Mouse (Mus musculus) megakaryocyte-erythroid progenitor cell, adult 5-6 weeks (primary cell): ENCODE measurements around the gene Ano7. TPM values are rescaled to one million over a fixed set of nuclear protein-coding genes. Genes with fewer than 3 reads are reported as not detected.

ENCODE experiments used
- ATAC-seq: replicated peaks from 2 replicates; pipeline ENCODE4 v1.8.0; 2016; ENCODE audit warnings: mild to moderate bottlenecking, inconsistent platforms; ENCODE audit not compliant: severe bottlenecking, poor library complexity, low FRiP score, low TSS enrichment
- total RNA-seq, 2 experiments: library from RNA; stranded (forward) in 1 of 2; stranded (reverse) in 1 of 2; fragments of 200-1000, 215-1000 nt in 1 of 2; fragments of >200 nt in 1 of 2; fragmentation: Nextera tagmentation in 1 of 2; gene quantifications; 2 replicates each; pipeline ENCODE4 v1.2.3; 2014 to 2017

Gene Ano7
- total RNA-seq (2014; fragmentation: Nextera tagmentation) (0.37 TPM in 1 of 2 replicates, not detected in the other), total RNA-seq (2017) (1.3 TPM in 1 of 2 replicates, not detected in the other)

DNA sequence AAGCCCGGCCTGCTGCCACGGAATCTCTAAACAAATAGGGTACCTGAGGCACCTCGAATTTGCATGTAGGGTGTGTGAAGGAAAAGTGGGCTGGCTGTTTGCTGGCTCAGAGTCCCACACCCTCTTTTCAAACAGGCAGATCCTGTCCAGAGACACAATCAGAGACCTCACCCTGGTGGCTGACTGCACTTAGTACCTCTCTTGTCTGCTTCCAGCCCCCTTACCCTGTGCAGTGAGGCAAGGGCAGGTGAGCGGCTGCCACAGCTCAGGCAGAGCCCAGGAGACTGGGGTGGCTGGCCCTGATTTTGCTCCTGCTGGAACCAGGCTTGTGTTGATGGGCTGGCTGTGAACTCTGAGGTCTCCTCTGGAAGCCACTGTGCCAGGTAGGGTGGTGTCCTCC, at the start of gene Ano7:
Gene Ano7 (plus strand): TSS at position 266 of the 400 bp plus-strand sequence.
- no peak for ATAC-seq

DNA sequence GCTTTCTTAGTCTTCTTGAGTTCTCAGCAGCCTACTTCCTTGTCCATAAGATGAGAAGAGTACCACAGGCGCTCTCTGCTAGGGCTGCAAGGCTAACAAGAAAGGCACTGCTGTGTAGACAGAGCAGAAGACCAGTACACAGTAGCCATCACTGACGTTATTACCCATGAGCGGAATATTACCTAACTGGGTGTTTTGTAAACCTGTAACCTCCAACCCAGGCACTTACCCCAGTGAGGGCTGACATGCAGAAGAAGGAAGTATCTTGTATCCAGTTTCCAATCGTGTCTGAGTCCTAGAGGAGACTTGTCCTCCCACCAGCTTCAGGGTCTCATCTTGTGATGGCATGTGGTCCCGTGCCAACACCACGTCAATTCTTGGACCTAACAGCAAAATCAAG, 49.8 kb upstream of the Ano7 start:
- no peak for ATAC-seq

DNA sequence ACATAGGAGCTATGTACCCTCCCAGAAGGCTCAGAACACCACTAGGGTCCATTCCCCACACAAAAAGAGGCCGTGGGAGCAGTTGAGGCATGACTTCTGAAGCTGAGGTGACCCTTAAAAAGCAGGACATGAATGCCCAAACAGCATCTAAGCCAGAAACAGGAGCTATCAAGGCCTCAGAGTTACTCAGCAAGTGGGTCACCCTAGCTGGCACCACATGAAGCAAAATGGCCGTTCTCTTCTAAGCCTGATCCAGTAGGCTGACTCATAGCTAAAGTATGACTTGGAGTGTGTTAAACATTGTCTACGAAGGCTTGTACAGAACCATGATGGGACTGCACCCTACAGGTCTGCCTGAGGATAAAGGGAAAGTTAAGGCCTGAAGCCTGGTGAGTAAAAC, 47.3 kb upstream of the Ano7 start:
- ATAC-seq = no peak

DNA sequence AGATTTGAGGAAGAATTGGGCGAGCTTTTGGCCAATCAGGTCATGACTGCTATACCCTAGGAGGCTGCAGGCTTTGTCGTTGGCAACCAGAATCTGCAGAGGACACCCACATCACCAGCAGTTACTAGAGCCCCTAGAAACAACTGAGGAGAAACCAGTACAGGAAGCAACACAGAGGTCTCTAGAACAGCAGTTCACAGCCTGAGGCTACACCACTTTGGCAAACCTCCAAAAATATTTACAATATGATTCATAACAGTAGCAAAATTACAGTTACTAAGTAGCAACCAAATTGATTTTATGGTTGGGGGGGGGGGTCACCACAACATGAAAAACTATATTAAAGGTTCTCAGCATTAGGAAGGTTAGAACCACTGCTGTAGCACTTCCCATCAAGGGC, 39.1 kb upstream of the Ano7 start:
- no peak for ATAC-seq

DNA sequence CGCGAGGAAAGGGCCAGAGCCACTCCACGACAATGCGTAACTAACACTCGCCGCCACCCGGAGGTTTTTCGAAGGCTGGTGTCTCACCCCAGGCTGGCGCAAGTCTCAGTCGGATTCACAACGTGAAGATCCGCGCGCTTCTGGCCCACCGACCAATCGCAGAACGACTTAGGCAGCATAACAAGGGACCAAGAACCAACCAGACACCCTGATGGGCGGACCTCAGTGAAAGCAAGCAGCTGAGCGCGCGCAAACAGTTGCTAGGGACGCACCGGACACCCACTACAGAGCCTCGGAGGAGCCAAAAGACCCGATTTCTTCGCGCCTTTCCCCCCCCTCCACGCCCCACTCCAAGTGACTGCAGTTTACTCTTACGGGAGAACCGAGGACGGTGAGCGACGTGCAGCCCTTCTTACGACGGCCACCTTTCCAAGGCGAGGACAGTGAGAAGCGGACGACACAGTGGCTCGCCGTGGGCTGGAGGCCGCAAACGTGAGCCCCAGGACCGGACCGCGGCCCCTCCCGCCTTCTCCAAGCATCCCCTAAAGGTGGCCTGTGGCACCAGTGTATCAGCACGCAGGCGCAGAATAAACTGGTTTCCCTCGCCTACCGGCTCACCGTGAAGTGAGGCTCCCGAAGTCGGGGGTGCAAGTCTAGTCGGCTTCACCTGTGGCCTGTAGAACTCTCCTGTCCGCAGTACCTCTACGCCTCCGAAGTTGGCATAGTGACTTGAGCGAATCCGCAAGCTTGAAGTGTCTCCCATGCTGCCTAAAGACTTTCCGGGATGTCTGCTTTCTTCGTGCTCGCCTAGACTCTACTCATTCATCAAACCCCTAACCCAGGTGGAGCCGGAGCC, 30.9 kb upstream of the Ano7 start, which contains the start of the genes Ppp1r7 and Pask:
Gene Ppp1r7 (plus strand): TSS at position 207 of the 856 bp plus-strand sequence.
Gene Pask (minus strand): TSS at position 835 of the 856 bp plus-strand sequence.
- peak; percentile 93 for ATAC-seq

DNA sequence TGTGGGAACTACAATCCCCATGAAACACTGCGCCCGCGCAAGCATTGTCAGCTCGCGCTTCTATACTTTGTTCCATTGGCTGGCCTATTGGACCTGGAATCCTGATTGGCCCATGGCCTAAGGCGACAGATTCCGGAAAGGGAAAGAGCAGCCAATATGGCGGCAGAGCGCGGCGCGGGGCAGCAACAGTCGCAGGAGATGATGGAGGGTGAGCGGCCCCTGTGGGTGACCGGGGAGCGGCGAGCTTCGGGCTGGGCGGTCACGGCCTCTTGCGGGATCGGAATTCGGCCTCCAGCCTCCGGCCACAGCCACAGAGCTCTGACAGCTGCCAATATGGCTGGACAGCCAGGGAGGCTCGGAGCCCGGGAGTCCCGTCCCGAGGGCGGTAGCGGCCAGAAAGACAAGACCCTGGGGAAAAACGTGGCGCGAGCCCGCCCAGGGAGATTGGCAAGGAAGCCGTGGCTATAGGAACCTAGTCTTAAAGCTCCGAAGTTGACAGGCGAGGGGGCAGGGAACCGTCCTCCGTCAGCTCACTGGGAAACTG, 30.2 kb upstream of the Ano7 start:
- peak; percentile 93 for ATAC-seq

DNA sequence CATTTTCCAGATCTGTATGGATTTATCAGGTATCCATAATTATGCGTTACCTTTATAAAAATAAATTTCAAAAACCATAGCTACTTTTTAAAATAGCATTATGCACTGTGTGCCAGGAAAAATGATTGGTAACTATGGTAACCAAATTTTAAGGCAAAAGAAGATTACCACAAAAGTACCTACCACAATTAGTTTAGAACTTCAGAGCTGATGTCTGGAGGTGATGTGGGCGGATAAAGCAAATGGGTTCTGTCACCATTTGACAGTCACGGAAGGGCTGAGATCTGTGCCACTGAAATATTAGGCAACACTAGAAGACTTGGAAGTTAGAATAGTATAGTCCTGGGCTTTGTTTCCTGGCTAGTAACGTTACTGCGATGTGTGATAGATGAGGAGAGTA, 26.6 kb upstream of the Ano7 start:
- no peak for ATAC-seq

DNA sequence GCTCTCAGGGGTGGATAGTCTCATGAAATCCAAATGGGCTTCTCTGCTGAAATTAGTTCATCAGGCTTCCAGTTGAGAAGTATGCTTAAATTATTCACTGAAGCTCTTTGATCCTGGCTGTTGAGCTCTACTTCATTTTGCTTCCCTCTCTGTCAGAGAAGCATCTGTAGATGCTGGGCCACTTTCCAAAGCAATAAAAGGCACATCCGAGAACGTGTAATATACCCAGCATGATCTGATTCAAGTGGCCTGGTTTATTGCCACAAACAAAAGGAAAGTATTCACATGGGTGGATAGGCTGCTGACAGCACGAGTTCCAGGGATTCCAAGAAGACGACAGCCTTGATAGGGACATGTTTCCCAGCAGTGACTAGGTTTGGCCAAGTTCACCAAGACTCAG, 24.0 kb upstream of the Ano7 start:
- no peak for ATAC-seq

DNA sequence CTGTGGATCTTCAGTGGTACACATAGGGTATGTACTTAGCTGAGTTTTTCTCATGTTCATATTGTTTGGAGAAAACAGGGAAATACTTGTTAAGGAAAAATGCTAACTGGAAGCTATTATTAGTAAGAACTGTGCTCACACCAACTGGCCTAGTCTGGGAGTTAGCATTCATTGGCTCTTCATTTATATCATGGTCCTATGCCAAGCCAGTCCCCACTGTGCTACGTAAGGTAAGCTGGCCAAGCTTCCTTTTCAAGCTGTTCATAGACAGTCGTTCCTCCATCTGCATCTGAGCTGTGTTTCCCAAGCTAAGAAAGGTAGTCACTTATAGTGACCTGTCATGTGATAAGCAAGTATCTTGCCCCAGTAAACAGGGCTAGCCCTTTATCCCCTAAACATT, 21.0 kb upstream of the Ano7 start:
- no peak for ATAC-seq

DNA sequence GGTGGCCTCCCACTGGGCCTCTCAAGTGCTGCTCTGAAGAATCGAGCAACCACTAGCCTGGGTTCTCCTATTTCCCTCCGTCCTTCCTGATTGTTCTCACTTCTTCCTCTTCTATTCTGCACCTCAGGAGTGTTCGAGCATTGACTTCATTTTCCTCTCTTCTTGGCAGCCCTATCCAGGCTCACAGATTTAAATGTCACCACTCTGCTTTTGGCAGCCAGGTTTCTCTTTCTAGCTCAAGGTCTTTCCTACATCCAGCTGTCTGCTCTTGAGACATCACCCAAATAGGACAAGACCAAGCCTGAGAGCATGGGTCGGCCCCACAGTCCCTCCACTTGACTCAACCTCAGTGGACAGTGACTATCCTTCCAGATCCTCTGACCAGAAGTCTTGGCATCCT, 11.1 kb upstream of the Ano7 start:
- ATAC-seq = no peak

DNA sequence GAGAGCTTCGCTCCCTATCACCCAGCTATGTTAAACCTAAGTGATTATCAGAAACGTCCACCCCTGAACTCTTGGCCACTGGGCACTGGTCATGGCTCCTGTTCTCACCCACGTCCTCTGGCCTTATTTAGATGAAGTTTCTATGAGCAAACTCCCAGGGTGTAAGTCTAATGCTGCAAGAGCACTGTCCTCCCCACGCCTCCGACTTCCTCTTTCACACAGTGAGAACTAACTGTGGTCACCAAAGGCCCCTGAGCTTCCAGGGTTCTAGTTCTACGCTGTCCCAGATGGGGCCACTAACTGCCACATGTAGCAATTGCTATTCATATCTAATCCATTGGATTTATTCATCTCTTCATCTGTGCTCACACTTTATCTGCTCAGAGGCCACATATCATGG, 8.1 kb upstream of the Ano7 start:
- ATAC-seq = no peak

DNA sequence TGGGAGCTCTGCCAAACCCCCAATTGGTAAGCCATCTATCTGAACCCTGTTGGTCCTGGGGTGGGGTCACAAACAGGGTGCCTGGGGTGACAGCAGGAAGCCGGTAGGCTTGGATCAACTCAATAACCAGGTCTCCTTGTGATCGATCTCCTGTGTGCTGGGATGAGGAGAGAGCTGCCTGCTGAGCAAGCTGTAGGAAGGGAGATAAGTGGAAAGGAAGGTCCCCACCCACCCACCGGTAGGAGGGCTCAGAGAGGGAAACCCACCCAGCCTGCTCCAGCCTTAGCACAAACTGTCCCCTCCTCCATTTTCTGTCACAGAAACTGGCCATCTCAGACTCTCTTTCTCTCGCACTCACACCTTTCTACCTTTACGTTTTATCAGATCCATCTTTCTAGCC, 3.6 kb downstream of the Ano7 start:
- no peak for ATAC-seq

DNA sequence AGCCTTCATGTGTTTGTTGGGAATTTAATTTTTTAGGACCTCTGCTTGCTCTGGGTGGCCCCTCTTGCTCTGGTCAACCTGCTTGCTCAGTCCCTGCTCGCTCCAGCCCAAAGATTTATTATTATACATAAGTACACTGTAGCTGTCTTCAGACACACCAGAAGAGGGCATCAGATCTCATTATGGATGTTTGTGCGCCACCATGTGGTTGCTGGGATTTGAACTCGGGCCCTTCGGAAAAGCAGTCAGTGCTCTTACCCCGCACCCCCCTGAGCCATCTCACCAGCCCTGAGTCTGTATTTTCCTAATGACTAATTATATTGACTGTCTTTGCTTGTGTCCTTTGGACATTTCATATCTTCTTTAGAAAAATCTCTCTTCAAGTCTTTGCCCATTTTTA, 5.4 kb downstream of the Ano7 start:
- ATAC-seq = no peak

DNA sequence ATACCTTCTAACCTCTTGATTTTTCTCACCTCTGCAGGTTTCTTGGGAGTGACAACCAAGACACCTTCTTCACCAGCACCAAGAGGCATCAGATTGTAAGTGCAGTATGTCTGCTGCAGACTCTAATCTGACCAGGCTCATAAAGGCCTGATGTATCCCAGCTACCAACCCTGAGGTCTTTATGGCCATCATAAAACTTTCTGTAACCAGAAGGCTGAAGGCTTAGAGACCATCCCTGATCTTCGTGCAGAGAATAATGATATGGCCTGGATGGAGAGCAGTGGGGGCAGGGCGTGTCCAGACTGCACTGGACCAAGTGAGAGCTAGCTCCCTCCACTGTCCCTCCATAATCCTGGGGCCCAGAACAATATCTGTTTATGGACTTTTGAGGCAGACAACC, 13.5 kb downstream of the Ano7 start:
- ATAC-seq = no peak

DNA sequence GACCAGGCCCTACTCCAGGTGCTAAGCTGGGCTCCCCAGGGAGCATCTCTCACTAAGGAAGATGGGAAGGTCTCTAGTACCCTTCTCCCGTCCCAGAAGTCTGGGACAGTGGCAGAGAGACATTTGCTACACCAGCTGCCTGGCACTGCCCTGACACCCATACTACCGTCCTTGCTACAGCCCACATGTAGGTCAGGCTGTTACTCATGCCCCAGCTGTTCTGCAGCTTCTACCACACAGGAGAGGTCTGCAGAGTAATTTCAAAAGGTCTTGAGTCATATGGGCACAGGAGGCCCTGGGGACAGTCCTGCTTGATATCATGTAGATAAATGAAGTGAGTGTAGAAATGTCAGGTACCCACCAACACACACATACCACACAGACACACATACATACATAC, 15.2 kb downstream of the Ano7 start:
- ATAC-seq = no peak

DNA sequence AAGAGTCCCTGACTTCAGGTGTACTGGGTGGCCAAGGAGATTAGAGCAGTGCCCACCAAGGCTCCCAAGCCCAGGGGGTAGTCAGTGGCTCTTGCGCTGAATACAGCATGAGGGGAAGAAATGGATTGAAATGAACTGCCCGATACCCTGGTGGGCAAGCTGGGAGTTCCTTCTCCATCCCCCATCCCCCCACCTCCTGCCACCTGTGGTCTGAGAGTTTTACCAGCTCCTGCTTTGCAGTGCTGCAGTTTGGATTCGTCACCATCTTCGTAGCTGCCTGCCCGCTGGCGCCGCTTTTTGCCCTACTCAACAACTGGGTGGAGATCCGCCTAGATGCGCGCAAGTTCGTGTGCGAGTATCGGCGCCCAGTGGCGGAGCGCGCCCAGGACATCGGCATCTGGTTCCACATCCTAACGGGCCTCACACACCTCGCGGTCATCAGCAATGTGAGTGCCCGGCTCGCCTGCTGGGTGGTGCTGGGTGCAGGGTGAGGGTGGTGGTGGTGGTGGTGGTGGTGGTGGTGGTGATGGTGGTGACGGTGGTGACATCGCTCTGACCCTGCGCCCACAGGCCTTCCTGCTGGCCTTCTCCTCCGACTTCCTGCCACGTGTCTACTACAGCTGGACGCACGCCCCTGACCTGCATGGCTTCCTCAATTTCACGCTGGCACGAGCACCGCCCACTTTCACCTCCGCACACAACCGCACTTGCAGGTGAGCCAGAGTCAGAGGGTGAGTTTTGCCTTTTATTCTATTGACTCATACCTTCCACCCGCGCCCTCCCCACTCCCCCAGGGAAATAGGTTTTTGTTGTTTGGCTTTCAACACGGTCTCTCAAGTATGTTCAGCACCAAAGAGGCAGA, 27.7 kb downstream of the Ano7 start:
- peak; percentile 31; the same call in 1 of the 2 replicates for ATAC-seq

DNA sequence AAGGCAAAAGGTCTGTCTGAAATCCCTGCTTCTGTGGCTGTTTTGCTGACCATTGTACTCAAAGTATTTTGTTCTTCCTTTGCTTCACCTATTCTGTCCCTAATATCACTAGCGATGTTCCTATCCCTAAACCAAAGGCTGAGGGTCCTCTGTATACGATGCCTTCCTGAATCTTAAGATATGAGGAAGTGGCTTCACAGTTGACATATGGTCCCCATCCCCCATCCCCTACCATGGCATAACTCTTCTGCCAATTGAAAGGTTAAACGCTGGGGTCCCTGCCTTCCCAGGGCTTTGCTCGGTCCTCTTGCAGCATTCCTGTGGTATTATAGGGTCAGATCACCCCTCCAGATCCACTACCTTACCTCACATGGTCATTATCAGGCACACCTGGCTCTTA, 29.7 kb downstream of the Ano7 start:
- ATAC-seq = no peak

DNA sequence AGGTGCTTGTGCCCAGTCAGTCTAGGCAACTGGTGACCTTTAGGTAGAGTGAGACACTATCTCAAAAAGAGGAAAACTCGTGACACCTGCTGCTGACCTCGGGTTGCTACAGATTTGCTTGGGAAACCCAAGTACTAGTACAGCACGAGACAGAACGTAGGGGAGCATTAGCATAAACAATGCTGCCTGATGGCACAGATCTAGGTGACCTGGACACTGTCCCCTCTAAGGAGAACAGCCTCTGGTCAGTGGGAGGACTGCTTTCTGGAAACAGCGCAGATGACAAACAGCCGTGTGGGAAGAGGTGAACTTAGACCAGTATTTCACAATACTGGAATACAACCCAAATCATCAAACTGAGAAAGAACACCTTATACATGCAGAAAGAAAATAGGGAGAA, 58.4 kb downstream of the Ano7 start:
- no peak for ATAC-seq

DNA sequence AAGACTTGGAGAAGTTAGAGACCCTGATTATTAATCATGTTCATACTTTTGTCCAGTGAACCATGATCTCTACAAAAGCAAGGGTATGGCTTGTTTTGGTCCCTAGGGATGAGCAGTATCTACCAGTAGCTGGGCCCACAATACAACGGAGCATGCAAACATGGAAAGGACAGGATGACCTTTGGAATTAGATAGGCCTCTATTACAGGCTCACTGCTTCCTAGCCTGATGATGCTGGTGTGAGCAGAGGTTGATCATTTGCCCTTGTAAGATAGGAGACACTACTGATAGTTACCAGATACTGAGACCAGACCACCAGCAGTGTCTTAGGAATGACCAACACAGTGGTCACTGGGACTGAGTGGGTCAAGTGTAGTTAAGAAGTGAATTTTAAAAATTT, 65.6 kb downstream of the Ano7 start:
- no peak for ATAC-seq
